In genomic region chr19:47122802-47123201, GRCm38 (mm10) we compare ENCODE assay signal across 10 mouse cellular contexts. TPM values are rescaled to one million over a fixed set of nuclear protein-coding genes. Genes with fewer than 3 reads are reported as not detected.
A peak's percentile ranks its signal among the peaks of the same experiment; 100 is the strongest.
DNase-seq lines count a peak whose midpoint lies in the region; ATAC-seq and TF ChIP-seq lines count a peak whose summit lies in the region.
"Had no signal": no experiment of that assay in that cellular context is flagged by ENCODE, and none has a peak within 500 bp of the region (broad histone marks: within the 10 kb centered on the region; RNA-seq: fewer than 3 reads in every experiment).

No protein-coding gene starts in this region.

- no peak overlapping the region for H3K27ac ChIP-seq in lung, embryonic 14.5 days (ENCODE audit: low read depth)
- H3K27ac ChIP-seq in neural tube, embryonic 11.5 days (ENCODE audit: low read depth, low read length): no peak overlapping the region
- H3K27ac ChIP-seq: neural tube, embryonic 12.5 days had no signal

- WGBS in lung, embryonic 14.5 days: 26% methylated on average over 2 of the region's 2 CpGs
- WGBS in neural tube, embryonic 11.5 days: 26% methylated on average over 2 of the region's 2 CpGs

- no peaks in the 10 kb centered on the region for H3K27me3 ChIP-seq in lung, embryonic 14.5 days (ENCODE audit: insufficient read depth, low read length)
- no peaks in the 10 kb centered on the region for H3K27me3 ChIP-seq in neural tube, embryonic 11.5 days (ENCODE audit: control insufficient read depth, insufficient read depth, low read length)
- H3K27me3 ChIP-seq: neural tube, embryonic 12.5 days had no signal

- no peak for ATAC-seq in lung, embryonic 14.5 days (ENCODE audit: insufficient read depth)
- peak; percentile 69; the same call in 1 of the 2 replicates for ATAC-seq in common myeloid progenitor, adult 5-6 weeks (replicated peaks; ENCODE audit: low read depth, poor library complexity, severe bottlenecking)
- no peak for ATAC-seq in neural tube, embryonic 11.5 days (ENCODE audit: insufficient read depth, low FRiP score, low TSS enrichment)

- peak; percentile 37 to 66 for DNase-seq in cerebellum, postnatal 14 days
- no peak for DNase-seq in cerebellum, adult 8-10 months
- DNase-seq in lung, embryonic 14.5 days: peak; percentile 74
- DNase-seq in lung, adult 18-20 months: no peak
- peak; percentile 38 for DNase-seq in neural tube, embryonic 11.5 days (ENCODE audit: low spot score)
- DNase-seq in layer of hippocampus, adult 8-10 months (ENCODE audit: low spot score in 2 of 2): no peak
- no peak for DNase-seq in layer of hippocampus, postnatal 10 days (ENCODE audit: low spot score in 2 of 2)

- H3K4me3 ChIP-seq in lung, embryonic 14.5 days (ENCODE audit: low read depth, low read length): no peak overlapping the region
- H3K4me3 ChIP-seq in neural tube, embryonic 11.5 days (ENCODE audit: low read depth, low read length): no peak overlapping the region
- H3K4me3 ChIP-seq: neural tube, embryonic 12.5 days had no signal

- TF ChIP-seq CTCF in lung, embryonic 14.5 days (IDR thresholded peaks at IDR 0.05; ENCODE audit: low read depth): peak; percentile 69

- H3K9ac ChIP-seq in lung, embryonic 14.5 days: no peak overlapping the region
- no peak overlapping the region for H3K9ac ChIP-seq in neural tube, embryonic 11.5 days (ENCODE audit: low read length)
- H3K9ac ChIP-seq: neural tube, embryonic 12.5 days had no signal

- peaks cover 85% of the 10 kb centered on the region for H3K36me3 ChIP-seq in lung, embryonic 14.5 days (ENCODE audit: insufficient read depth)
- H3K36me3 ChIP-seq in neural tube, embryonic 11.5 days (ENCODE audit: control insufficient read depth, insufficient read depth, low read length): peaks cover 13% of the 10 kb centered on the region

- no peaks in the 10 kb centered on the region for H3K4me1 ChIP-seq in lung, embryonic 14.5 days (ENCODE audit: insufficient read depth)
- H3K4me1 ChIP-seq in neural tube, embryonic 11.5 days (ENCODE audit: control insufficient read depth, insufficient read depth, low read length): no peaks in the 10 kb centered on the region
- H3K4me1 ChIP-seq: neural tube, embryonic 12.5 days had no signal

- H3K4me2 ChIP-seq in lung, embryonic 14.5 days: no peak overlapping the region
- H3K4me2 ChIP-seq in neural tube, embryonic 11.5 days (ENCODE audit: low read depth): no peak overlapping the region
- H3K4me2 ChIP-seq: neural tube, embryonic 12.5 days had no signal

- H3K9me3 ChIP-seq in lung, embryonic 14.5 days (ENCODE audit: low read depth, low read length): no peaks in the 10 kb centered on the region
- no peaks in the 10 kb centered on the region for H3K9me3 ChIP-seq in neural tube, embryonic 11.5 days (ENCODE audit: control insufficient read depth, low read length)
- H3K9me3 ChIP-seq: neural tube, embryonic 12.5 days had no signal

RNA-seq across cellular contexts. Expression of gene Calhm2, which starts 15.3 kb away (rescaled TPM):
- polyA plus RNA-seq in lung, embryonic 14.5 days (2014; fragmentation: Nextera tagmentation; extraction: Ambion mirVana): 2.4 and 2.6 TPM in 2 replicates
- total RNA-seq in common myeloid progenitor, adult 5-6 weeks (2017): 7.6 and 17.6 TPM in 2 replicates
- polyA plus RNA-seq in neural tube, embryonic 11.5 days (2014; fragmentation: Nextera tagmentation; extraction: Ambion mirVana): 0.69 TPM in 2 replicates
- total RNA-seq in layer of hippocampus, adult 8-10 months (2022): 1 to 10 TPM; 4.5 to 7.5 (median 6.3) TPM
- 1 to 10 TPM; 3.1 to 3.9 TPM for total RNA-seq in layer of hippocampus, postnatal 10 days (2021)

RNA-seq across cellular contexts. Expression of gene Calhm1, which starts 21.3 kb away (rescaled TPM):
- not detected in 2 replicates for polyA plus RNA-seq in lung, embryonic 14.5 days (2014; fragmentation: Nextera tagmentation; extraction: Ambion mirVana)
- total RNA-seq in common myeloid progenitor, adult 5-6 weeks (2017): not detected in 2 replicates
- polyA plus RNA-seq in neural tube, embryonic 11.5 days (2014; fragmentation: Nextera tagmentation; extraction: Ambion mirVana): not detected in 2 replicates
- total RNA-seq in layer of hippocampus, adult 8-10 months (2022): not detected
- not detected for total RNA-seq in layer of hippocampus, postnatal 10 days (2021)
- total RNA-seq: heart, postnatal 36 days had no signal
- polyA plus RNA-seq: neural tube, embryonic 12.5 days had no signal

RNA-seq across cellular contexts. Expression of gene Pdcd11, which starts 32.2 kb away (rescaled TPM):
- polyA plus RNA-seq in lung, embryonic 14.5 days (2014; fragmentation: Nextera tagmentation; extraction: Ambion mirVana): 11.5 and 13.3 TPM in 2 replicates
- 28.5 and 37.1 TPM in 2 replicates for total RNA-seq in common myeloid progenitor, adult 5-6 weeks (2017)
- polyA plus RNA-seq in neural tube, embryonic 11.5 days (2014; fragmentation: Nextera tagmentation; extraction: Ambion mirVana): 9.8 and 11.0 TPM in 2 replicates
- 10 to 100 TPM; 17.0 to 19.7 (median 18.8) TPM for total RNA-seq in layer of hippocampus, adult 8-10 months (2022)
- 10 to 100 TPM; 18.9 TPM for total RNA-seq in layer of hippocampus, postnatal 10 days (2021)

RNA-seq across cellular contexts. Expression of gene Usmg5, which starts 32.4 kb away (rescaled TPM):
- 956 and 1,068 TPM in 2 replicates for polyA plus RNA-seq in lung, embryonic 14.5 days (2014; fragmentation: Nextera tagmentation; extraction: Ambion mirVana)
- total RNA-seq in common myeloid progenitor, adult 5-6 weeks (2017): 545 and 707 TPM in 2 replicates
- 1,081 and 1,145 TPM in 2 replicates for polyA plus RNA-seq in neural tube, embryonic 11.5 days (2014; fragmentation: Nextera tagmentation; extraction: Ambion mirVana)
- total RNA-seq in layer of hippocampus, adult 8-10 months (2022): 100 to 1,000 TPM; 802 to 951 (median 835) TPM
- total RNA-seq in layer of hippocampus, postnatal 10 days (2021): 100 to 1,000 TPM; 805 to 828 TPM

RNA-seq across cellular contexts. Expression of gene Calhm3, which starts 34.8 kb away (rescaled TPM):
- not detected in 2 replicates for polyA plus RNA-seq in lung, embryonic 14.5 days (2014; fragmentation: Nextera tagmentation; extraction: Ambion mirVana)
- total RNA-seq in common myeloid progenitor, adult 5-6 weeks (2017): not detected in 2 replicates
- polyA plus RNA-seq in neural tube, embryonic 11.5 days (2014; fragmentation: Nextera tagmentation; extraction: Ambion mirVana): not detected in 2 replicates
- not detected for total RNA-seq in layer of hippocampus, adult 8-10 months (2022)
- not detected for total RNA-seq in layer of hippocampus, postnatal 10 days (2021)
- total RNA-seq: heart, postnatal 36 days had no signal
- polyA plus RNA-seq: neural tube, embryonic 12.5 days had no signal

Comparison
In these comparisons a context has a peak if more than half of its experiments do, and no peak if none do; other contexts are left out.
1. DNase-seq: peak in cerebellum, postnatal 14 days (2 of 2), lung, embryonic 14.5 days (single experiment) and neural tube, embryonic 11.5 days (single experiment); none in cerebellum, adult 8-10 months (single experiment), lung, adult 18-20 months (0 of 2), layer of hippocampus, adult 8-10 months (0 of 2) and layer of hippocampus, postnatal 10 days (0 of 2).